Mouse (Mus musculus): ENCODE measurements around the gene Nxf1. TPM values are rescaled to one million over a fixed set of nuclear protein-coding genes. Genes with fewer than 3 reads are reported as not detected.

Gene Nxf1
- polyA plus RNA-seq, 1 experiment from 2014 or later = 127 TPM

DNA sequence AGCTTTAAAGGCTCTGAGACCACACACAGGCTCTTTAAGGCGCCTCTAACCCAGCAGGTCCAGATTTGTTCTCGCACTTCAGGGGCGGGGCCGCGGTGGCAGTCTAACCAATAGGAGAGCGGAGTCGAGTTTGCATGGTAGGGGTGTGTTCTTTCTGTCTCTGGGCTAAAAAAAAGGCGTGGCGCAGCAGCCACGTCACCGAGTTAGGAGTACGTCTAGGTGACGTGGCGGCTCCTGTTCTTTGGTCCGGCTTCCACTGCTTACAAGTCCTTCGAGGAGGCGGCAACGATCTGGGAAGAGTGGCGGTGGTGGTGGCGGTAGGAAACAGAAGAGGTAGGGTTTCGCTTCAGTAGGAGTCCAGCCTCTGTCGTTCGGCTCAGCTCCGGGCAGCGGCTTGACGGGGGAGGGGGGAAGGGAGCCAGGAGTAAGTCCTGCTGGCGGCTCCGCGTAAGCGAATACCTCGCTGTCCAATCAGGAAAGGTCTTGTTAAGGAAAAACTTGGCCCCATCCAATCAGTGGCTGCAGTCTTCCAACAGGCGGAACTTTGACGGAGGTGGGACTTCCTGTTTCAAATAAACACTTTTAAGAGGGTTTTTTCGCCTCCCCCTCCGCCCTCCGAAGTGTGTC, 15.5 kb upstream of the Nxf1 start, which contains the start of gene Stx5a:
Stx5a (plus strand) TSS at position 171 of the 627 bp plus-strand sequence.
- Histone ChIP-seq H3K4me2 (peak within 1 kb of the TSS; percentile 96), H3K27ac (replicated peaks) (peak within 1 kb of the TSS; percentile 97), H3K9ac (replicated peaks) (peak within 1 kb of the TSS; percentile 66), H3K27me3 (replicated peaks) (no peaks in the 10 kb centered on the region), H3K4me3 (replicated peaks) (peak within 1 kb of the TSS; percentile 74), H3K36me3 (peaks cover 48% of the 10 kb centered on the region), H3K9me3 (replicated peaks) (no peaks in the 10 kb centered on the region), H3K4me1 (peaks cover 40% of the 10 kb centered on the region)
- under 1% methylated on average over 36 of the region's 36 CpGs for WGBS
- ATAC-seq (ENCODE audit: low FRiP score) = peak; percentile 97

DNA sequence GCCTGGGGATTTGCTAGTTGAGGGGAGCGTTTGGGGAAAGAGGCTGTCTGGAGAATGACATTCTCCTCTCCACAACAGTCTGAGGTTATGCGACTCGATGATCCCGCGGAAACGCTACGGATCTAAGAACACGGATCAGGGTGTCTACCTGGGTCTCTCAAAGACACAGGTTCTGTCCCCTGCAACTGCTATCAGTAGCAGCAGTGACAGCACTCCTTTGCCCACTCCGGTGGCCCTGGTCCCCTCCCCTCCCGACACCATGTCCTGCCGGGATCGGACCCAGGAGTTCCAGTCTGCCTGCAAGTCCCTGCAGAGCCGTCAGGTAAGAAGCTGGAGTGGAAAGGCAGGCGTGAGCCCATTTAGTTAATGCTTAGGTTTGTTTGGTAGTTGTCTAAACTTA, 14.7 kb upstream of the Nxf1 start:
- H3K9me3 ChIP-seq (replicated peaks) = no peaks in the 10 kb centered on the region
- peak overlapping the region; percentile 74 for H3K4me3 ChIP-seq (replicated peaks)
- H3K9ac ChIP-seq (replicated peaks) = peak overlapping the region; percentile 66
- peaks cover 56% of the 10 kb centered on the region for H3K36me3 ChIP-seq
- 21% methylated on average over 14 of the region's 14 CpGs for WGBS
- H3K4me2 ChIP-seq = peak overlapping the region; percentile 96
- ATAC-seq (ENCODE audit: low FRiP score) = no peak
- H3K27me3 ChIP-seq (replicated peaks) = no peaks in the 10 kb centered on the region
- H3K4me1 ChIP-seq = peaks cover 32% of the 10 kb centered on the region
- peak overlapping the region; percentile 97 for H3K27ac ChIP-seq (replicated peaks)

DNA sequence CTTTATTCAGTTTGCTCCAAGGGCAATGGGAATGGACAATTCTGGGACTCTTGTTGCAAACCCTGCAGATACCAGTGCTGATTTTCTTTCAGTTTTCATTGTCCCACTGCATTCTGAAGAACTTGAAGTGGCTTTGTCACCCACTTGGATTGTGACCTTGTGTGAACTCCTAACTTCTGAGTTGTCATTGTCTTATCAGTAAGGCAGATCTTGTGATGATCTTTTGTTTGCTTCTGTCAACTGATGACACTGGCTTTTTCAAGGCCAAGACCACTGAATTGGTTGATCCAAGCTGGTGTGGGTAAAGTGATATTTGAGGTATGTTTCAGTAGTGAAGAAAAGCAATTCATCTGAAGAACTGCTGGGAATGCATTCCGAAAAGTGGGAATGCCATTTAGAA, 11.5 kb upstream of the Nxf1 start:
- Histone ChIP-seq H3K4me3 (replicated peaks) (no peak overlapping the region), H3K27me3 (replicated peaks) (no peaks in the 10 kb centered on the region), H3K4me1 (peaks cover 26% of the 10 kb centered on the region), H3K4me2 (no peak overlapping the region), H3K9ac (replicated peaks) (no peak overlapping the region), H3K9me3 (replicated peaks) (no peaks in the 10 kb centered on the region), H3K27ac (replicated peaks) (no peak overlapping the region), H3K36me3 (peaks cover 66% of the 10 kb centered on the region)
- 95% methylated on average over 1 of the region's 1 CpGs for WGBS
- ATAC-seq (ENCODE audit: low FRiP score) = no peak

DNA sequence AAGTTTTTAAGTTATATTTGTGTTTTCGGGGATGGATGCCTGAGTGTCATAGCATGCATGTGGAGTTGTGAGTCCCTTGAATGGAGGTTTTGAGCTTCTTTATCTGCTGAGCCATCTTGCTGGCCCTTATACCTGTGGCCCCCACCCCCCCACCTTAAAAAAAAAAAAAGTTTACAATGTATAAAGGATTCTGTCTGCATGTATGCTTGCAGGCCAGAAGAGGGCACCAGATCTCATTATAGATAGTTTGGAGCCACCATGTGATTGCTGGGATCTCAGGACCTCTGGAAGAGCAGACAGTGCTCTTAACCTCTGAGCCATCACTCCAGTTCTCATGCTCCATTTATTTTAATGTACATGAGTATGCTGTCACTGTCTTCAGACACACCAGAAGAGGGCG, 9.5 kb upstream of the Nxf1 start:
- WGBS = 77% methylated on average over 2 of the region's 2 CpGs
- H3K27me3 ChIP-seq (replicated peaks) = no peaks in the 10 kb centered on the region
- no peak for ATAC-seq (ENCODE audit: low FRiP score)
- H3K4me3 ChIP-seq (replicated peaks) = no peak overlapping the region
- H3K27ac ChIP-seq (replicated peaks) = no peak overlapping the region
- H3K4me1 ChIP-seq = peaks cover 14% of the 10 kb centered on the region
- H3K4me2 ChIP-seq = no peak overlapping the region
- no peaks in the 10 kb centered on the region for H3K9me3 ChIP-seq (replicated peaks)
- H3K36me3 ChIP-seq = peaks cover 84% of the 10 kb centered on the region
- no peak overlapping the region for H3K9ac ChIP-seq (replicated peaks)

DNA sequence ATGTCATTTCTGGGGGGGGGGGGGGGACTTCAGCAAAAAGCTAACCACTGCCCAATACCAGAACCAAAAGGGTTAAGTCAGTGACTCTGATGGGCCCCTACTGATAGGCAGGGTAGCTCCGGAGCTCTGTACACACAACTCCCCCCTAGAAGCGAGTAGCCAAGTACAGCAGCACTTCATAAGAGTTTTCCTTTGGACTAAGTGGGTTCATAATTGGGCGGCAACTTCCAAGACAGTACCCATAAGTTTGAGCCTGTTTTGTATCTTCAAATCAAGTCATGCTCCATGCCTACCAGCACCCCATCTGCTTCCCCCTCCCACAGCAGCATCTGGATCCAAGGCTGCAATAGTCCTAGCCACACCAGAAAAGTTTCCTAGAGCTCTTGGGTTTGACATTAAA, 1.2 kb upstream of the Nxf1 start:
- H3K36me3 ChIP-seq = peaks cover 40% of the 10 kb centered on the region
- H3K9ac ChIP-seq (replicated peaks) = no peak overlapping the region
- H3K4me2 ChIP-seq = peak overlapping the region; percentile 75
- H3K9me3 ChIP-seq (replicated peaks) = no peaks in the 10 kb centered on the region
- H3K27me3 ChIP-seq (replicated peaks) = no peaks in the 10 kb centered on the region
- H3K4me1 ChIP-seq = peaks cover 34% of the 10 kb centered on the region
- 81% methylated on average over 3 of the region's 3 CpGs for WGBS
- H3K27ac ChIP-seq (replicated peaks) = no peak overlapping the region
- ATAC-seq (ENCODE audit: low FRiP score) = no peak
- peak overlapping the region; percentile 99; the same call in 1 of the 2 replicates for H3K4me3 ChIP-seq (replicated peaks)

DNA sequence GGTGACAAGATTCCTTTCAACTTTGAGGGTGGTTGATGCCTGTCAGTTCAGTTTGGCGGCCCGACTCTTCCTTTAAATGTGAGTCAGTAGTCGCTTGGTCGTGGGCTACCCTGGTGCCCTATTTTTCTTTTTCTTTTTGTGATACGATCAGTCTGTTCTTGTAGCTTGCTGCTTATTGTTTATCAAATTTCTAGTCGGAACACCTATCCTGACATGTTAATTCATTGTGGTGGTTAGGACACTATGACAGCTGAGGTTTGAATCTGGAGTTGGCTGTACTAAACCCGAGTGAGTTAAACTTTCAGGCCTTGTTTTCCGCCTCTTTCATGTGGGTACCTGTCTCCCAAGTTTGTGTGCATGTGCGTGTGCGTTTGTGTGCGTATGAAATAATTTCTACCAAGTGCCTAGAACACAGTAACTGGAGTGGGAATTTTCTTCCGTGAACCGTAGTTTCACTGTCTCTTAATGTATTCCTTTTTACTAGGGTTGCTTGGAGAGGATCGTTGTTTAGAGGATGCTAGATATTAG, 662 bp downstream of the Nxf1 start:
- no peaks in the 10 kb centered on the region for H3K27me3 ChIP-seq (replicated peaks)
- H3K27ac ChIP-seq (replicated peaks) = peak overlapping the region; percentile 89
- peak overlapping the region; percentile 99 for H3K4me3 ChIP-seq (replicated peaks)
- peaks cover 29% of the 10 kb centered on the region for H3K36me3 ChIP-seq
- H3K4me2 ChIP-seq = peak overlapping the region; percentile 75
- peaks cover 34% of the 10 kb centered on the region for H3K4me1 ChIP-seq
- WGBS = 5% methylated on average over 14 of the region's 14 CpGs
- peak overlapping the region; percentile 98 for H3K9ac ChIP-seq (replicated peaks)
- H3K9me3 ChIP-seq (replicated peaks) = no peaks in the 10 kb centered on the region
- ATAC-seq (ENCODE audit: low FRiP score) = 0 out of 2 replicates have a peak, but pooled peaks have one; percentile 7

DNA sequence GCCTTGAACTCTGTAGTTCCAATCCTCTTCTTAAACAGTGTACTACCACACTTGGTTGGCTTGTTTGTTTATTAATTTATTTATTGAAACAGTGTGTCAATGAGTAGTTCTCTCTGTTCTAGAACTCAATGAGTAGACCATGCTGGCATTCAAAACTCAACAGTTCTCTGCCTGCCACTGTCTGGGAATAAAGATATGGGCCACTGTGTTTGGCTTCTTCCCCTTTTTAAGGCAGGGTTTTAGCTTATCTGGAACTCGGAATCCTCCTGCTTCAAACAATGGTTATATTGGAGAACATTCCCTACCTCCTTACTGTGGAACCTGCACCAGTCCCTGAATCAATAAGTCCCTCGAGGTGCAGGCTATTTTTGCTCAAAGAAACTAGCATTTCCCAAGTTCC, 2.0 kb downstream of the Nxf1 start:
- Histone ChIP-seq H3K27me3 (replicated peaks) (no peaks in the 10 kb centered on the region), H3K4me1 (peaks cover 34% of the 10 kb centered on the region), H3K9ac (replicated peaks) (no peak overlapping the region), H3K9me3 (replicated peaks) (no peaks in the 10 kb centered on the region), H3K4me2 (peak overlapping the region; percentile 75), H3K27ac (replicated peaks) (no peak overlapping the region), H3K36me3 (peaks cover 34% of the 10 kb centered on the region), H3K4me3 (replicated peaks) (no peak overlapping the region)
- 88% methylated on average over 2 of the region's 2 CpGs for WGBS
- no peak for ATAC-seq (ENCODE audit: low FRiP score)

DNA sequence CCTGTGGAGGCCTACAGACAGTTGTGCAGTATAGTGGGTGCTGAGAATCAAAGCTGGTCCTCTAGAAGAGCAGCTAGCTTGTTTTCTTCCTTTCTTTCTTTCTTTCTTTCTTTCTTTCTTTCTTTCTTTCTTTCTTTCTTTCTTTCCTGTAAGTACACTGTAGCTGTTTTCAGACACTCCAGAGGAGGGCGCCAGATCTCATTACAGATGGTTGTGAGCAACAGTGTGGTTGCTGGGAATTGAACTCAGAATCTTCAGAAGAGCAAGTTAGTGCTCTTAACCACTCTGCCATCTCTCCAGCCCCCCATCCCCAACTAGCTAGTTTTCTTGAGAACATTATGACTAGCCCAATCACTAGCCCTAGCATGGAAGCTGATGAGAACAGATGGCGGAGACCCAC, 3.9 kb downstream of the Nxf1 start:
- 85% methylated on average over 2 of the region's 2 CpGs for WGBS
- Histone ChIP-seq H3K36me3 (peaks cover 38% of the 10 kb centered on the region), H3K27me3 (replicated peaks) (no peaks in the 10 kb centered on the region), H3K4me1 (peaks cover 23% of the 10 kb centered on the region), H3K27ac (replicated peaks) (no peak overlapping the region), H3K4me3 (replicated peaks) (no peak overlapping the region), H3K9me3 (replicated peaks) (no peaks in the 10 kb centered on the region), H3K4me2 (no peak overlapping the region), H3K9ac (replicated peaks) (no peak overlapping the region)
- no peak for ATAC-seq (ENCODE audit: low FRiP score)

DNA sequence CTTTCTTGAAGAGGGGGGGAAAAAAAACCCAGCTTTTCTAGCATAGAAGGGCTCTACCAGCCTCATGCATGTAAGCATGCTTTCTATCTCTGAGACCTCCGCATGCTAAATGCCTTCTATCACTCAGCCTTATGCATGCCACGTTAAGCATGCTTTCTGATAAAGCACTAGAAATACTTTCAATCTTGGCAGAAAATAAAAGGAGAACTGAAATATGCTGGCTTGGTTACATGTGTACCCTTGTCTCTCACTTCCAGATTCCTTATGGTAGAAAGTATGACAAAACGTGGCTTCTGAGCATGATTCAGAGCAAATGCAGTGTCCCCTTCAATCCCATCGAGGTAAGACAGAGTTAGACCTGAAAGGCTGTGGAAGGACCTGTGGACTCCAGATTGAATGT, 6.4 kb downstream of the Nxf1 start:
- H3K27me3 ChIP-seq (replicated peaks) = no peaks in the 10 kb centered on the region
- no peak overlapping the region for H3K27ac ChIP-seq (replicated peaks)
- H3K9me3 ChIP-seq (replicated peaks) = no peaks in the 10 kb centered on the region
- WGBS = 95% methylated on average over 4 of the region's 4 CpGs
- peaks cover 9% of the 10 kb centered on the region for H3K4me1 ChIP-seq
- H3K4me2 ChIP-seq = no peak overlapping the region
- H3K9ac ChIP-seq (replicated peaks) = no peak overlapping the region
- no peak overlapping the region for H3K4me3 ChIP-seq (replicated peaks)
- peaks cover 63% of the 10 kb centered on the region for H3K36me3 ChIP-seq
- ATAC-seq (ENCODE audit: low FRiP score) = no peak

DNA sequence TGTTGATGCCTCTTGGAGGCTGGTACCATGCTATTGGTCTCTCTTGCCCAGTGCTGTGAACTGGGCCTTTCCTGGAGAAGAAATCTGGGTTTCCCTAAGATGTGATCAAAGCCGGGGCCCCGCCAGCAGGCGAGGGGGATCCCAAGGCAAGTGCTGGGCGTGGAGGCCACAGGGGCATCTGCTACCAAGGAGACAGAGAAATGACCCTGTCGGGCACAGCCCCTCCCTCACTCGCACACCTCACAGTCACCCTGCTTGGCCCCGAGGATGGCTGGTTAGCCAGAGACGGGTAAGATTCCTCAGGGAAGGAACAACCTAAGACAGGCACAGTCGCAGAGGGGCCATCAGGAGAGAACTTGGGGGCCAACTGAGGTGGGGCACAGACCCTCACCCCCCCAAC, 8.7 kb downstream of the Nxf1 start:
- H3K9me3 ChIP-seq (replicated peaks) = no peaks in the 10 kb centered on the region
- 97% methylated on average over 9 of the region's 9 CpGs for WGBS
- no peaks in the 10 kb centered on the region for H3K27me3 ChIP-seq (replicated peaks)
- no peak overlapping the region for H3K4me2 ChIP-seq
- ATAC-seq (ENCODE audit: low FRiP score) = no peak
- H3K36me3 ChIP-seq = peaks cover 83% of the 10 kb centered on the region
- H3K9ac ChIP-seq (replicated peaks) = no peak overlapping the region
- H3K27ac ChIP-seq (replicated peaks) = no peak overlapping the region
- H3K4me1 ChIP-seq = peaks cover 4% of the 10 kb centered on the region
- no peak overlapping the region for H3K4me3 ChIP-seq (replicated peaks)

DNA sequence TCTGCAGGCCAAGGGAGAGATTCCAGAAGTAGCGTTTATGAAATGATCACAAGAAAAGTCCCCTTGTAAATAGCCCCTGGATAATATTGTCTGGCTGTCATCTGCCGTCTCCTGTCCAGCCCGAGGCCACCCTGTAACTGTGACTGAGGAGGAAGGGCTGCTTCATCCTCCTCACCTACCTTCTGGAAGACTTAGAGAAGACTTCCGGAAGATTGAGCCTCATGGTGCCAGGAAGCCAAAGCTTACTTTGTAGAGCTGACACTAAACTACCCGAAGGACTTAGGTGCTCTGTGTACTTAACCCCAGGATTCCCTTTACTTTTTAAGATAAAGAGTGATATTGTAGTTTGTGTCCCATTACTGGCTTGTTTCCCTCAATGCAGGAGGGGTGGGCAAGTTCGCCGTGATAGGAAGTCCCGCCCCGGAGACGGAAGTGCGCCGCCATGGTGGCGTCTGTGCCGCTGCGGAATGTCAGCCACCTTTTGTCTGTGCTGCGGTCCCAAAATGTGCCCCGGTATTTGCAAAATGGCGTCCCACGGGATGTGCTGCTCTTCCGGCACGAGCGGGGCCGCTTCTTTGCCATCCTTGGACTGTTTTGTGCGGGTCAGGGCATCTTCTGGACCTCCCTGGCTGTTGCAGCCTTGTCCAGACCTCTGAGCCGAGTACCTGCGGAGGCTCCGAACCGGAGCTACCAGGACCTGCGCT, 13.8 kb downstream of the Nxf1 start, which contains the start of gene Tmem223:
Tmem223 (plus strand) TSS at position 430 of the 704 bp plus-strand sequence.
- peak; percentile 43; the same call in 1 of the 2 replicates for ATAC-seq (ENCODE audit: low FRiP score)
- no peaks in the 10 kb centered on the region for H3K9me3 ChIP-seq (replicated peaks)
- peak within 1 kb of the TSS; percentile 71 for H3K4me2 ChIP-seq
- H3K4me3 ChIP-seq (replicated peaks) = peak within 1 kb of the TSS; percentile 75
- H3K27me3 ChIP-seq (replicated peaks) = no peaks in the 10 kb centered on the region
- peak within 1 kb of the TSS; percentile 90 for H3K27ac ChIP-seq (replicated peaks)
- WGBS = 20% methylated on average over 29 of the region's 29 CpGs
- H3K36me3 ChIP-seq = peaks cover 57% of the 10 kb centered on the region
- H3K4me1 ChIP-seq = peaks cover 38% of the 10 kb centered on the region
- peak within 1 kb of the TSS; percentile 90 for H3K9ac ChIP-seq (replicated peaks)

DNA sequence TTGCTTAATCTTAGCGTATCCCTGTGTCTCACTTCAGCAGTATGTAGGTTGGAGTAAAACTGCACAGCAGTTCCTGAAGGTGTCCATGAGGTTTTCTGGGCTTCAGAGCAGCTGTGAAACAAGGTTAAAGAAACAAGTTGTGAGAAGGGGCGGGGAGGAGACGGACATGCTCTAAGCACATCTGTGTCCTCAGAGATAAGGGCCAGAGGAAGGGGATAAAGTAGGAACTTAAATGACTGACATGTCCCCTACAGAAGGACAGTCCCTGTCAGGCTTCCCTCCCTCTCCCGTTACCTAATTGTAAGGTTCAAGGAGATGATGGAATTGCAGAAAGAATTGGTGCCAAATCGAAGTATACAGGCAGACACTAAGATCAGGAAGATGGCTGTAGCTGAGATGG, 16.1 kb downstream of the Nxf1 start:
- Histone ChIP-seq H3K9me3 (replicated peaks) (no peaks in the 10 kb centered on the region), H3K27me3 (replicated peaks) (no peaks in the 10 kb centered on the region), H3K4me1 (peaks cover 46% of the 10 kb centered on the region), H3K9ac (replicated peaks) (peak overlapping the region; percentile 91; the same call in 1 of the 2 replicates), H3K4me3 (replicated peaks) (peak overlapping the region; percentile 74), H3K36me3 (peaks cover 36% of the 10 kb centered on the region), H3K27ac (replicated peaks) (no peak overlapping the region), H3K4me2 (peak overlapping the region; percentile 84)
- WGBS = 91% methylated on average over 5 of the region's 5 CpGs
- no peak for ATAC-seq (ENCODE audit: low FRiP score)
